Mouse (Mus musculus): ENCODE measurements around the gene Fgfr2. TPM values are rescaled to one million over a fixed set of nuclear protein-coding genes. Genes with fewer than 3 reads are reported as not detected.
A peak's percentile ranks its signal among the peaks of the same experiment; 100 is the strongest.

Fgfr2 gene
- total and polyA plus RNA-seq, 3 experiments, result 47.1 to 245 (median 178) TPM

GRCm38 (mm10) chr7:132754389-132754750 is 368.8 kb downstream of the Fgfr2 start:
- no peak for DNase-seq

GRCm38 (mm10) chr7:132753518-132754388 is 369.4 kb downstream of the Fgfr2 start:
- DNase-seq, result no peak

GRCm38 (mm10) chr7:132751716-132752115 is 371.4 kb downstream of the Fgfr2 start:
- DNase-seq, result peak; percentile 86

- no peak for DNase-seq
Measured at GRCm38 (mm10) chr7:132749504-132749903, 373.6 kb downstream of the Fgfr2 start.

GRCm38 (mm10) chr7:132748076-132748769 is 374.9 kb downstream of the Fgfr2 start:
- no peak for DNase-seq

GRCm38 (mm10) chr7:132747096-132747495 is 376.1 kb downstream of the Fgfr2 start:
- DNase-seq, result no peak

GRCm38 (mm10) chr7:132742912-132743311 is 380.2 kb downstream of the Fgfr2 start:
- no peak for DNase-seq

GRCm38 (mm10) chr7:132739829-132740228 is 383.3 kb downstream of the Fgfr2 start:
- DNase-seq, result no peak

- no peak for DNase-seq
Measured at GRCm38 (mm10) chr7:132738844-132739243, 384.3 kb downstream of the Fgfr2 start.

GRCm38 (mm10) chr7:132736099-132736862 is 386.9 kb downstream of the Fgfr2 start:
- peak; percentile 82 for DNase-seq

- peak; percentile 66 for DNase-seq
Measured at GRCm38 (mm10) chr7:132735145-132735544, 388.0 kb downstream of the Fgfr2 start.

- no peak for DNase-seq
Measured at GRCm38 (mm10) chr7:132734222-132734621, 388.9 kb downstream of the Fgfr2 start.

- DNase-seq, result peak; percentile 78
Measured at GRCm38 (mm10) chr7:132733521-132733920, 389.6 kb downstream of the Fgfr2 start.

GRCm38 (mm10) chr7:132732136-132732789 is 390.9 kb downstream of the Fgfr2 start:
- DNase-seq, result no peak

GRCm38 (mm10) chr7:132731558-132731957 is 391.6 kb downstream of the Fgfr2 start:
- no peak for DNase-seq

- DNase-seq, result no peak
Measured at GRCm38 (mm10) chr7:132730510-132730909, 392.6 kb downstream of the Fgfr2 start.

- DNase-seq, result no peak
Measured at GRCm38 (mm10) chr7:132729093-132729831, 393.9 kb downstream of the Fgfr2 start.

- DNase-seq, result no peak
Measured at GRCm38 (mm10) chr7:132726106-132726861, 396.9 kb downstream of the Fgfr2 start.

- no peak for DNase-seq
Measured at GRCm38 (mm10) chr7:132724501-132725062, 398.6 kb downstream of the Fgfr2 start.

- DNase-seq, result peak; percentile 85
Measured at GRCm38 (mm10) chr7:132723906-132724305, 399.2 kb downstream of the Fgfr2 start.

All from adrenal gland, adult 2 months (tissue).